Mouse (Mus musculus) embryonic stem cell, embryonic (primary cell): ENCODE measurements around the gene Kcnj15.

Experiments
- CTCF ChIA-PET, 4 experiments: fragments of 300-600 bp in 2 of 4; fragments of 350-600 bp in 2 of 4; sonication (Branson Sonifier 250); formaldehyde crosslinking; loops; one replicate each; lab custom pipeline; 2022; ENCODE audit warnings: inconsistent platforms in 2 of 4; lab: Charles Lee
- POLR2A ChIA-PET, 4 experiments: fragments of 300-600 bp in 2 of 4; fragments of 350-600 bp in 2 of 4; sonication (Branson Sonifier 250); formaldehyde crosslinking; loops; one replicate each; lab custom pipeline; 2022; ENCODE audit warnings: antibody characterized with exemption in 4 of 4, inconsistent platforms in 1 of 4; lab: Charles Lee

Kcnj15 gene

DNA sequence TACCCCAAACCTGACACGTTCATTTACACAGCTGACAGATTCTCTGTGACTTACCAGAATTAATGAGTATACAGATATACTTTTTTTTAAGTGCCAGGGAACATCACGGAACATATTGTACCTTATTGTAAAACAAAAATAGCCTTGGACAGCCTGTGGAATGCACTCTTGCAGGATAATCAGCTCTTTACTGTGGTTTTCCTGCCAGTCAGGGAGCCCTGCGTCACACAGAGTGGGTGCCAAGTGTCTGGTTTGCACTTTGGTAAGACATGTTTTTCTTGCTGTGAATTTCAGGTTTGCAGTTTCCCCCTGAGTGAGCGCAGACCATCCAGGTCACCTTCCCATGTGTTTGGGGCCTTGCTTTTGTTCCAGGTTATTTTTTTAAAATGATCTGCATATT is 15.8 kb upstream of the Kcnj15 start:
- ChIA-PET POLR2A (no interaction called here), CTCF (no interaction called here)

DNA sequence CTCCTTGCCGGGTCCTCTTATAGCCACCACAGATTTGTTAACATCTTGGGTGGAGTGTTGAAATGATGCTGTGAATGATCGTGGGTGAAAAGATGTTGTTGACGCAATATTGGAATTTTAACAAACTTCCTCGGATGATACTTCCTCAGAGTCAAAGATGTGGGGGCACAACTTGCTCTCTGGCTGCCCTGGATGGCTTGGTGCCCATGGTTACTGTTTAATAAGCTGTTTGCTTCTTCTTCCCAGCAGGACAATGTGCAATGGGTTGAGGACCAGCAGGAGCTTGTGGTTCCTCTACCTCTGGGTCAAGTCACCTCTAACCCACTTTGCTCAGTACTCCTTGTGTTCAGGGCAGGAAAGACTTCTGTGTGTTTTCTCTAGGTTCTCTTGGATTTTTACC is 15.2 kb upstream of the Kcnj15 start:
- CTCF ChIA-PET: interaction anchor here in 1 of 4 experiments (0.7 kb wide), 1 partner anchor 109 kb away, joined by 7 read pairs; no protein-coding TSS in a partner anchor
- POLR2A ChIA-PET: no interaction called here

DNA sequence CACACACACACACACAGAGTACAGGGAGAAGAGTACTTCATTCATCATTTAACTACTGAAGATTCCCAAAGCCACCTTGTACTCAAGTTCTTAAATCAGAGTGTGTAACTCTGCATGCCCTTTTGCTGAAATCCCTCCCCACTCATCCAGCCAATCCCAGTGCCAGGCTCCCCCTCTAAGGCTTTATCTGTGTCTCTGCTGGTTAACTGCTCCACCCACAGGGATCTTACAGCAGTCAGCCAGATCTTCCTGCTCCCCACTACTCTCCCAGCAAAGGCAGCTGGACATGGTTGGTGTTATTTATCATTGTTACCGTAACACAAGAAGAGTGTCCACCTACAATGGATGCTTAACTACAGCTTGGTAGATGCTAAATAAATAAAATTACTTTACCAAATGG is 14.0 kb upstream of the Kcnj15 start:
- CTCF ChIA-PET: no interaction called here
- POLR2A ChIA-PET: no interaction called here

DNA sequence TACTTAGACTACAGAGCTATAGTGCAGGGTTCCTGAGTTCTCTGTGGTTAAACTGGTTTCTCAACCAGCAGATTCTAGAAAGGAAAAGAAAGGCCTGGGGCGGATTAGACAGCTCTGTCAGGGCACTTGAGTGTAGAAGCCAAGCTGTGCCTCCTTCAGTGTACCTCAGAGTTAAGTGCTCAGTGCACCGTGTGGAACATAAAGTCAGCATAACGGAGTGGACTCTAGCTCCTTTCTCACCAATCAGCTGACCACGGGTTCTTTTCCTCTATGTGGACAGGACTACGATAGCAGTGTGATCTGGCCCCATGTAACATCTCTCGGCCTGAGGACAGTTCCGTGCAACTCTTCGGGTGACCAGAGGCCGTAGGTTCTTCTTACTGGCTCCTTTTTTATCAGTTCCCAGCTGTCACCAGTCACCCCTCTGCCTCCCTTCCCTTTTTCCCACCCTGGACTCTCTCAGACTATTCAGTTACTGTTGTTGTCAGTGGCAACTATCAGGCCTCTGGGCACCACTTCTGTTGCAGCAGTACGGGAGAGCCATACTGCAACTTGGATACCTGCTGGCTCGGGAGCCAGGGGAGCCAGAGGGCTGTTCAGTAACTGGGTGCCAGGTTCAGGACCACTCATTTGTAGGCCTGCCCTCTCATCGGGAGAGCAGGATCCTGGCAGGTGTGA is 12.6 kb upstream of the Kcnj15 start:
- CTCF ChIA-PET: interaction anchor here in 3 of 4 experiments (0.8 to 1.6 kb wide), 3 partner anchors 12 to 97 kb away, joined by 3 to 6 read pairs (median 4); partner anchors contain the start of gene Kcnj15 (in 1 of the 3)
- POLR2A ChIA-PET: interaction anchor here in 1 of 4 experiments (0.6 kb wide), 1 partner anchor 26 kb away, joined by 3 read pairs; no protein-coding TSS in a partner anchor

- CTCF ChIA-PET: interaction anchor here in 2 of 4 experiments (1.4 to 1.6 kb wide), 2 partner anchors 96 kb away, joined by 3 to 6 read pairs; no protein-coding TSS in a partner anchor
- POLR2A ChIA-PET: no interaction called here
Measured at GRCm38 (mm10) chr16:95245499-95245898, 11.9 kb upstream of the Kcnj15 start.

DNA sequence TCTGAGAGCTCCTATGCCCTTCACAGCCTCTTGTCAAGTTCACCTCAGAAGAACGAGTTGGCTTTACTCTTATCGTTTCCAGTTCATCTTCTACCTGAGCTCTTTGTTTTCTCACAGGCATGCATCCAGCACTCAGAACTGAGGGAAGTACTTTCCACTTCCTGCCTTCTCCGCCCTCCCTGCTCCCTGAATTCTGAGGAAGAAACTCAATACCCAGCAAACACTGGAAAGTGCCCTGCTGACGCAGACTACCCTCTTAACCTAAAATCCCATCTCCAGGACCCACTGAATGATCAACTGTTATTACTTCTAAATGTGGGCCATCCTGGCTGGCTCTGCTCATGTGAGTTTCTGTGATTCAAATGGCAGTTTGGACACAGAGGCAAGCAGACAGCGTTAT is 8.7 kb upstream of the Kcnj15 start:
- ChIA-PET CTCF (interaction anchor here in 2 of 4 experiments (0.8 to 1.6 kb wide), 2 partner anchors 22 to 93 kb away, joined by 3 to 4 read pairs; no protein-coding TSS in a partner anchor), POLR2A (no interaction called here)

- ChIA-PET CTCF (interaction anchor here in 2 of 4 experiments (0.6 to 1.0 kb wide), 2 partner anchors 12 to 1085 kb away, joined by 3 to 4 read pairs; no protein-coding TSS in a partner anchor), POLR2A (no interaction called here)
Measured at GRCm38 (mm10) chr16:95256648-95257047, 710 bp upstream of the Kcnj15 start.

GRCm38 (mm10) chr16:95258100-95258499 is 742 bp downstream of the Kcnj15 start:
- POLR2A ChIA-PET: no interaction called here

GRCm38 (mm10) chr16:95259505-95259904 is 2.1 kb downstream of the Kcnj15 start:
- POLR2A ChIA-PET: no interaction called here

More at GRCm38 (mm10) chr16:95258100-95258499, 742 bp downstream of the Kcnj15 start:
- CTCF ChIA-PET: no interaction called here

GRCm38 (mm10) chr16:95260693-95261092 is 3.3 kb downstream of the Kcnj15 start:
- CTCF ChIA-PET: interaction anchor here in 1 of 4 experiments (0.5 kb wide), 1 partner anchor 81 kb away, joined by 9 read pairs; no protein-coding TSS in a partner anchor
- POLR2A ChIA-PET: no interaction called here

More at GRCm38 (mm10) chr16:95259505-95259904, 2.1 kb downstream of the Kcnj15 start:
- CTCF ChIA-PET: no interaction called here

GRCm38 (mm10) chr16:95261807-95262206 is 4.4 kb downstream of the Kcnj15 start:
- CTCF ChIA-PET: interaction anchor here in 1 of 4 experiments (0.9 kb wide), 1 partner anchor 80 kb away, joined by 3 read pairs; no protein-coding TSS in a partner anchor

DNA sequence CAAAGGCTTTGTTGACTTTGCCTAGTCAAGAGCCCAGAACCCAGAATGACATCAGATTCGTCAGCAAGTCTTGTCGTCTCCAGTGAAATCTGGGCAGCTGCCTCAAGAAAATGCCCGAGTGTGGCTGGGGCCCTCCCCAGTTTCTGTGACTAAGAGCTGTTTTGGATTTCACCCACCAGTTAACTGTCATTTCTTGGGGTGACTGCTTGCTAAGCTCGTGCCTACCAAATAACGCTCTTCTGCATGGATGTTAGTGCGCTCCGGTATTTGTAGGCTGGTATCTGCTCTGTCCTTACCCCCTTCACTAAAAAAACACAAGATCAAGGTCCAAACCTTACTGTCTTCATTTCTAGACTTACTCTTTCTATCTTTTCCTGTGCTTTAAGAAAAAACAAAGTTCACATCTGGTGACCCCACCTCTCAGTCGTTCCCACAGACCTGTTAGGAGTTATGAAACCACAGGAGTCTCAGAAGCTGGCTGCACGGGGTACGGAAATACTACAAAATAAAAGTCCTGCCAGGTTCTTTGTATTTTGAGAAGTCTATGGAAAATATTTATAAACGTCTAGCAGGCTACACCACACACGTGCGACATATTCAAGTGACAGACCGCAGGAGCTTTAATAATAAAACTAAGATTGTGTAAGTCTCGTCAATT is 5.5 kb downstream of the Kcnj15 start:
- ChIA-PET CTCF (interaction anchor here in 1 of 4 experiments (0.7 kb wide), 1 partner anchor 474 kb away, joined by 4 read pairs; no protein-coding TSS in a partner anchor), POLR2A (interaction anchor here in 1 of 4 experiments (1.3 kb wide), 1 partner anchor 11 kb away, joined by 3 read pairs; no protein-coding TSS in a partner anchor)

More at GRCm38 (mm10) chr16:95261807-95262206, 4.4 kb downstream of the Kcnj15 start:
- POLR2A ChIA-PET: interaction anchor here in 1 of 4 experiments (0.6 kb wide), 1 partner anchor 447 kb away, joined by 4 read pairs; no protein-coding TSS in a partner anchor

DNA sequence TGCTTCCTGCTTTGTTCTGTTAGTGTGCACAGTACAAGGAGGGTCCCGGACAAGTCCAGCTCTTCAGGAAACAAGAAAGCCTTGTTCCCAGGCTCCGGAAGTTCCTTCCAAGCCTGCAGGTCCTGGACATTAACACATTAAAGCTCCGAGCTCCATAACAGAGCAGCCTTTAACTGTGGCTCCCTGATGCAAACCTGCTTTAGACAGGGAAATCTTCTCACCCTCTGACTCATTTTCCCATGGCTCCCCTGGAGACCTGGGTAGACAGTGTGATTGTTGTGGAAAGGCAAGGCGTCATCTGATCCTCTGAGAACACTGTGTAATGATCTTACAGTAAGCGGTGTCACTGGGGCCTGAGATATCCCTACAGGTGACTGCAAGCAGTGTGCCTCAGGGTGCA is 7.0 kb downstream of the Kcnj15 start:
- CTCF ChIA-PET: no interaction called here

GRCm38 (mm10) chr16:95267481-95268183 is 10.3 kb downstream of the Kcnj15 start:
- POLR2A ChIA-PET: no interaction called here
- CTCF ChIA-PET: no interaction called here

More for the DNA sequence above, 7.0 kb downstream of the Kcnj15 start:
- POLR2A ChIA-PET: no interaction called here

DNA sequence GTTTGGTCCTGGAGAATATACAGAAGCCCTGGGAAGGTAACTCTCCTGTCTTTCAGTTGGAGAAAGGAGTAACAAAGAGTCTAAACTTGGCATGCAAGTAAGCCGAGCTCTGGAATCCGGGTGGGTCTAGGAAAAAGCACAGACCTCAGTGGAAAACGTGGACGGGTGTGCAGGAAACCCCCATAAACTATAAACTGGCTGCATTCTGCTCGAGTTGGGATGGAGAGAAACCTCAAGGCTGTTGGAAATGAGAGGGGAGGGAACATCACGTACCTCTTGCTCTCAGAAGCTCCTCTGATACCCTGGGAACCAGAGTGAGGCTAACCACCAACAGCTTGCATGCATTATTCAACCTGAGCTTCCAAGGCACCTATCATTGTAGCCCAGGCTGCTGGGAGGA is 12.3 kb downstream of the Kcnj15 start:
- ChIA-PET POLR2A (no interaction called here), CTCF (no interaction called here)

DNA sequence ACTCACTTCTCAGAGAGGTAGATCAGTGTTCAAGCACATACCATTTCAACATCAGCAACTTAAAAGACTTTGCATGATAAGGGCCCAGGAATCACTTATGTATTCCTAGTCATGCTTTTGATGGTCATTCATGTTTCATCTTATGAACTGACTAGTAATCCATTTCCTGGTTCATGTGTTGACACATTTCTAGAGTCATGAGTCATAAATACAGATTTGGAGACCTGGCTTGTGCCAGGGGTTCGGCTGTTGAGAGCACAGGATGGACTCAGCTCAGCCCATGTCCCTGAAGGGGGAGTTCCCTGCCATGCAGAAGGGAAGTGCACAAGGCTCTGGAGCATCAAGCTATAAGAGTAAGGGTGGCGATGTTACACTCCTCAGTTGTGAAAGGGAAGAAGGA is 15.7 kb downstream of the Kcnj15 start:
- ChIA-PET CTCF (no interaction called here), POLR2A (no interaction called here)

- POLR2A ChIA-PET: interaction anchor here in 1 of 4 experiments (0.7 kb wide), 1 partner anchor 26 kb away, joined by 4 read pairs; no protein-coding TSS in a partner anchor
Measured at GRCm38 (mm10) chr16:95275713-95276502, 18.6 kb downstream of the Kcnj15 start.

DNA sequence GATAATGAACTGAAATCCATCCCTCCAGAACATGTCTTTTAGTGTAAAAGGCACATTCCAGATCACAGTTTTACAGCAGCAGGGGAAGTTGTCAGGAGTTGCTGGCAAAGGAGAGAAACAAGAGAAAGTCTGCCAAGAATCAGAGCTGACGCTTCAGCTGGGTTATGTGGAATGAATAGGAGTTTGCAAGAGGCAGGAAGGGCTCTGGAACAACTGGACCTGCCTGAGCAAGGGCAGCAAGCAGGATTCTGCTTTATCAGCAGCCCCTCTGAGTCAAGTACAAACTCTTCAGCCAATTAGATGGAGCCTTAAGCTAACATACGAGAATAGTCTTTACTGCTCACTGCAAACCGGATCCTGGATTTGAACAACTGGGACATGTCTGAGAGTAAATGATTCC is 21.7 kb downstream of the Kcnj15 start:
- ChIA-PET CTCF (no interaction called here), POLR2A (no interaction called here)

More at GRCm38 (mm10) chr16:95275713-95276502, 18.6 kb downstream of the Kcnj15 start:
- CTCF ChIA-PET: interaction anchor here in 1 of 4 experiments (0.7 kb wide), 1 partner anchor 141 kb away, joined by 3 read pairs; no protein-coding TSS in a partner anchor
